Mouse (Mus musculus): ENCODE results near the gene Trim2. TPM values are rescaled to one million over a fixed set of nuclear protein-coding genes. Genes with fewer than 3 reads are reported as not detected.

Gene Trim2
- polyA plus RNA-seq, 1 experiment: 0.53 TPM

DNA sequence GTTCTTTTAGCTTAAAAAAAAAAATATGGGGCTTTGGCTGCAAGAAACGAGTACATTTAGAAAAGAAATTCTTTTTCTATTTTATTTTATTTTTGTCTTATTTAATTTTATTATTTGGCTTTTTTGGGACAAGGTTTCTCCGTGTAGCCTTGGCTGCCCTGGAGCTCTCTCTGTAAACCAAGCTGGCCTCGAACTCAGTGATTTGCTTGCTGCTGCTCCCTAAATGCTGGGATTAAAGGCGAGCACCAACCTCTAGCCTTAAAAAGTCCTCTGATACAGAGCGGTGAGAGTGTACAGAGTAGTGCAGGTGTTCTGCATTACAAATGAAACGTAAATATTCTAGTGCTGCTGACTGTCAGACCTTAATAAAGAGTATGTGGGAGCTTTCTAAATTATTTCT, 150.6 kb downstream of the Trim2 start:
- H3K4me1 ChIP-seq (ENCODE audit: control insufficient read depth, insufficient read depth, low read length): peaks cover 2% of the 10 kb centered on the region; the same call in 1 of the 2 replicates
- TF ChIP-seq CTCF (IDR thresholded peaks at IDR 0.05; ENCODE audit: control insufficient read depth, insufficient read depth, insufficient replicate concordance, low read depth, low read length): no peak
- no peak for TF ChIP-seq POLR2A (IDR thresholded peaks at IDR 0.05; ENCODE audit: control insufficient read depth, low read depth, low read length)
- H3K27ac ChIP-seq (ENCODE audit: control insufficient read depth, insufficient read depth, low read depth, low read length): no peak overlapping the region
- peak overlapping the region; percentile 93 for H3K4me3 ChIP-seq (ENCODE audit: control insufficient read depth, low read depth, low read length)
- H3K36me3 ChIP-seq (ENCODE audit: control insufficient read depth, insufficient read depth, low read length): no peaks in the 10 kb centered on the region
- no peaks in the 10 kb centered on the region for H3K27me3 ChIP-seq (ENCODE audit: control insufficient read depth, insufficient read depth, low read length)

DNA sequence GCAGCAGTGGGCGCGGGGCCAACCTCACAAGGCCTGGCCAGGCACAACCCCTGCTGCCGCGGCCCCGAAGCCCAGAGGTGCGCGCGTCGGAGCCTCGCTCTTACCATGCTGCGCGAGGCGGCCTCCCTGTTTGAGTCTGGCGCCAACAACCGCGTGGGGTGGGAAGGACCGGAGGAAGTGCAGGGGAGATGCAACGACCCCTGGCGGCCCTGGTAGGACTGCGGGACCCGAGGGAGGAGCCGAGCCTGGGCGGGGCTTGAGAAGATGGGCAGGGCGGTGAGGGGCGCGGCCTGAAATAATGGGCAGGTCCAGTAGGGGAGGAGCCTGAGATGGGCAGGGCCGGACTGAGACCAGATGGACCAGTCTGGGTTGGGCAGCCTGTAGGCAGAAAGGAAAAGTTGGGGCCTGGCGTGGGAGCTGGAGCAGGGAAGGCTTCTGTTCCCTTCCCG, 151.1 kb downstream of the Trim2 start, which contains the start of gene Mnd1:
Gene Mnd1, minus strand, starts transcription at position 229 of the 449 bp plus-strand sequence.
- H3K4me1 ChIP-seq (ENCODE audit: control insufficient read depth, insufficient read depth, low read length): peaks cover 2% of the 10 kb centered on the region; the same call in 1 of the 2 replicates
- peak within 1 kb of the TSS; percentile 56; the same call in 1 of the 2 replicates for H3K27ac ChIP-seq (ENCODE audit: control insufficient read depth, insufficient read depth, low read depth, low read length)
- H3K4me3 ChIP-seq (ENCODE audit: control insufficient read depth, low read depth, low read length): peak within 1 kb of the TSS; percentile 93
- peak; percentile 46; the same call in 1 of the 2 replicates for TF ChIP-seq CTCF (IDR thresholded peaks at IDR 0.05; ENCODE audit: control insufficient read depth, insufficient read depth, insufficient replicate concordance, low read depth, low read length)
- TF ChIP-seq POLR2A (IDR thresholded peaks at IDR 0.05; ENCODE audit: control insufficient read depth, low read depth, low read length): no peak
- H3K36me3 ChIP-seq (ENCODE audit: control insufficient read depth, insufficient read depth, low read length): no peaks in the 10 kb centered on the region
- H3K27me3 ChIP-seq (ENCODE audit: control insufficient read depth, insufficient read depth, low read length): no peaks in the 10 kb centered on the region

DNA sequence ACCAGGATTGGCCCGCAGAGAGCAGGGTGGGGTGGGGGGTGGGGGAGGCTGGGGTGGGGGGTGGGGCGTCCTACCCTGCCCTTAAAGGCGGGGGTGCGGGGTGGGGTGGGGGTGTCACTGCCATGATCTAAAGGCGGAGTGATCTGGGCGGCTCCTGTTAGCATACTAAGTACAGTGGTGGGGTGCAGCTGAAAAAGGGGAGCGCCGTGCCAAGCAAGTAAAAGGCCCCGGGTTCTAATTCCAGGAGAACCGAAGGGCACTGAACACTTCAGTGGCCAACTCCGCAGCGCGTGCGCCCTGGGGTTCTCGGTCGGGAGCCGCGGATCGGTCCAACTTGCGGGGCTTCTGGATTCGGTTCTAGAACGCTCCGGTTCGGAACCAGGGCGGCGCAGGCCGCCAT, 151.5 kb downstream of the Trim2 start:
- TF ChIP-seq CTCF (IDR thresholded peaks at IDR 0.05; ENCODE audit: control insufficient read depth, insufficient read depth, insufficient replicate concordance, low read depth, low read length): no peak
- TF ChIP-seq POLR2A (IDR thresholded peaks at IDR 0.05; ENCODE audit: control insufficient read depth, low read depth, low read length): no peak
- Histone ChIP-seq H3K36me3 (ENCODE audit: control insufficient read depth, insufficient read depth, low read length) (no peaks in the 10 kb centered on the region), H3K4me3 (ENCODE audit: control insufficient read depth, low read depth, low read length) (peak overlapping the region; percentile 93), H3K4me1 (ENCODE audit: control insufficient read depth, insufficient read depth, low read length) (peaks cover 2% of the 10 kb centered on the region; the same call in 1 of the 2 replicates), H3K27me3 (ENCODE audit: control insufficient read depth, insufficient read depth, low read length) (no peaks in the 10 kb centered on the region), H3K27ac (ENCODE audit: control insufficient read depth, insufficient read depth, low read depth, low read length) (peak overlapping the region; percentile 56; the same call in 1 of the 2 replicates)

DNA sequence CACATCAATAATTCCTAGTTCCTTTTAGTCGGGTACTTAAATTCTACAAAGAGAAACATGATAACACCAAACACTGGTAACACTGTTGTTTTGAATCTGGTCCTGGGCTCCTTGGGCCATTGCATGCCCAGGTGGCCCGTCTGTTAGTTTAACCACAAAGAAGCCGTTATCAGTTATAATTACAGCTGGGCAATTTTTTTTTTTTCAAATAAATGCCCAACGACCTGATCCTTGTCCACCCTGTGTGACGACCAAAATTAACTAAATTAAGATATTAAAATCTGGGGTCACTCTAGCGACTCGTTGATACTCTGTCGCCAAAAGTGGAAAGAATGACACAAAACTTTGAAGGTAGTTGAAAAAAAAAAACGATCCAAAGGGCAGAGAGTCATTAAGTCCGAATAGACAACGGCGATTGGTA, 151.9 kb downstream of the Trim2 start:
- TF ChIP-seq POLR2A (IDR thresholded peaks at IDR 0.05; ENCODE audit: control insufficient read depth, low read depth, low read length) (no peak), CTCF (IDR thresholded peaks at IDR 0.05; ENCODE audit: control insufficient read depth, insufficient read depth, insufficient replicate concordance, low read depth, low read length) (no peak)
- Histone ChIP-seq H3K27ac (ENCODE audit: control insufficient read depth, insufficient read depth, low read depth, low read length) (no peak overlapping the region), H3K4me3 (ENCODE audit: control insufficient read depth, low read depth, low read length) (no peak overlapping the region), H3K27me3 (ENCODE audit: control insufficient read depth, insufficient read depth, low read length) (no peaks in the 10 kb centered on the region), H3K4me1 (ENCODE audit: control insufficient read depth, insufficient read depth, low read length) (peaks cover 2% of the 10 kb centered on the region; the same call in 1 of the 2 replicates), H3K36me3 (ENCODE audit: control insufficient read depth, insufficient read depth, low read length) (no peaks in the 10 kb centered on the region)

DNA sequence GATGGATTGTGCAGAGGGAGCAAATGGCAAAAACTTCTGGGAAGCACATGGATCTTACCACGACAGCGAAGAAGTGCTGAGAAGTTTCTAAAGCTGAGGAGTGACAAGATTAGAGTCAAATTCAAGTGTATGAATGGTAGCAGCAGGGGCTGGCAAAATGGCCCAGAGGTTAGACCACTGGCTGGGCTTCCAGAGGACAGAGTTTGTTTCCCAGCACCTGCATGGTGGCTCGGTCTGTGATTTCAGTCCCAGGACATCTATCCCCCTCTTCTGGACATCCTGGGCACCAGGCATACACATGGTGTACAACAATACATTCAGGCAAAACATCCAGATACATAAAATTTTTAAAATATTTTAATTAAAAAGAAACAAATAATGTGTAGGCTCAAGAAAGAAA, 156.8 kb downstream of the Trim2 start:
- Histone ChIP-seq H3K4me3 (ENCODE audit: control insufficient read depth, low read depth, low read length) (no peak overlapping the region), H3K4me1 (ENCODE audit: control insufficient read depth, insufficient read depth, low read length) (no peaks in the 10 kb centered on the region), H3K36me3 (ENCODE audit: control insufficient read depth, insufficient read depth, low read length) (no peaks in the 10 kb centered on the region), H3K27me3 (ENCODE audit: control insufficient read depth, insufficient read depth, low read length) (no peaks in the 10 kb centered on the region), H3K27ac (ENCODE audit: control insufficient read depth, insufficient read depth, low read depth, low read length) (no peak overlapping the region)
- TF ChIP-seq POLR2A (IDR thresholded peaks at IDR 0.05; ENCODE audit: control insufficient read depth, low read depth, low read length): no peak
- TF ChIP-seq CTCF (IDR thresholded peaks at IDR 0.05; ENCODE audit: control insufficient read depth, insufficient read depth, insufficient replicate concordance, low read depth, low read length): no peak

DNA sequence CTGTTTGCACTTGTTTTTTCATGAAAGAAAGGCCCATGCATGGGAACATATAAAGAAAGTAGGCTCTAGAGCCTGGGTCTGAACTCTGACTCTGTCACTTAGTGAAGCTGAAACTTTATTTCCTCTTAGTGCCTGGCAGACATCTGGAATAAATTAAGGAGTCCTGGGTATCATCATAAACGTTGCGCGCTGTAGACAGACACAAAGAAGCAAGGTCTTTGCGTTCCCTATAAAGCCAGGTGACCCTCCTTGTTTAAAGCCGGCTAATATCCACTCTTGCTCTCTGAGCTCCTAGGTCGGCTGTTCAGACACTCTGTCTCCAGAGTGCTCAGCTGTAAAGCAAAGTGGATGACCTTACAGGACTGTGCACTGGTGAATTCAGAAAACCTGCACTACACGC, 165.7 kb downstream of the Trim2 start:
- no peak for TF ChIP-seq CTCF (IDR thresholded peaks at IDR 0.05; ENCODE audit: control insufficient read depth, insufficient read depth, insufficient replicate concordance, low read depth, low read length)
- TF ChIP-seq POLR2A (IDR thresholded peaks at IDR 0.05; ENCODE audit: control insufficient read depth, low read depth, low read length): no peak

DNA sequence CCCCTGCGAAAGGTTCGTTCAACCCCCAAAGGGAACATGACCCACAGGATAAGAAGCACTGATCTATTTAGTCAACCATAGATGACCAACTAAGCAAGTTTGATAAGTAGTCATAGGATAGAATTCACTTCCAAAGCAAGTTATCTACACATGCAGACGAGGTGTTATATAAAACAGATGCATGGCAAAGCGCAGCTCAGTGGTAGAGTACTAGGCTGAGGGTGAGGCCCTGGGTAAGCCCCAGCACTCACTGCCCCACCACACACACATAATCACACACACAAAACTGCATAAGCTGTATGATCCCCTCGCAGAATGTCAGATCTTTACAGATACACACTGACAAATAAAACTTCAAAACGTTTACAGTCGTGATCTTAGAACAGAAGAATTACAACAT, 170.2 kb downstream of the Trim2 start:
- no peaks in the 10 kb centered on the region for H3K27me3 ChIP-seq (ENCODE audit: control insufficient read depth, insufficient read depth, low read length)
- no peak overlapping the region for H3K27ac ChIP-seq (ENCODE audit: control insufficient read depth, insufficient read depth, low read depth, low read length)
- H3K4me3 ChIP-seq (ENCODE audit: control insufficient read depth, low read depth, low read length): no peak overlapping the region
- TF ChIP-seq POLR2A (IDR thresholded peaks at IDR 0.05; ENCODE audit: control insufficient read depth, low read depth, low read length): no peak
- no peak for TF ChIP-seq CTCF (IDR thresholded peaks at IDR 0.05; ENCODE audit: control insufficient read depth, insufficient read depth, insufficient replicate concordance, low read depth, low read length)
- H3K4me1 ChIP-seq (ENCODE audit: control insufficient read depth, insufficient read depth, low read length): peaks cover 4% of the 10 kb centered on the region; the same call in 1 of the 2 replicates
- no peaks in the 10 kb centered on the region for H3K36me3 ChIP-seq (ENCODE audit: control insufficient read depth, insufficient read depth, low read length)

More for the DNA sequence above, 165.7 kb downstream of the Trim2 start:
- Histone ChIP-seq H3K4me1 (ENCODE audit: control insufficient read depth, insufficient read depth, low read length) (no peaks in the 10 kb centered on the region), H3K4me3 (ENCODE audit: control insufficient read depth, low read depth, low read length) (no peak overlapping the region), H3K36me3 (ENCODE audit: control insufficient read depth, insufficient read depth, low read length) (no peaks in the 10 kb centered on the region), H3K27me3 (ENCODE audit: control insufficient read depth, insufficient read depth, low read length) (no peaks in the 10 kb centered on the region), H3K27ac (ENCODE audit: control insufficient read depth, insufficient read depth, low read depth, low read length) (no peak overlapping the region)

Measured in testis, adult 2 months (tissue).